Mouse (Mus musculus) thymus, postnatal 25 days (tissue): ENCODE measurements at regions not wholly inside any gene's neighbourhood (a gene's known extent, or its start where the extent isn't known, plus 50 kb on each side); places are given as distances from the start of the nearest gene placed in this dataset.
"Not testable (repeated sequence)": the region's sequence is repeated elsewhere in the genome, so short reads cannot be mapped to it uniquely, and the experiment has no call there.

Experiments used
- DNase-seq: peaks from one replicate; pipeline ENCODE4 v3.0.0; 2022

- peak; percentile 46 for DNase-seq
Observed at GRCm38 (mm10) chr14:15061966-15062860, 259.0 kb downstream of the Nek10 start.

- no peak for DNase-seq
Observed at GRCm38 (mm10) chr14:15062861-15063418, 259.7 kb downstream of the Nek10 start.

- no peak for DNase-seq
Observed at GRCm38 (mm10) chr14:15064991-15065525, 261.8 kb downstream of the Nek10 start.

DNA sequence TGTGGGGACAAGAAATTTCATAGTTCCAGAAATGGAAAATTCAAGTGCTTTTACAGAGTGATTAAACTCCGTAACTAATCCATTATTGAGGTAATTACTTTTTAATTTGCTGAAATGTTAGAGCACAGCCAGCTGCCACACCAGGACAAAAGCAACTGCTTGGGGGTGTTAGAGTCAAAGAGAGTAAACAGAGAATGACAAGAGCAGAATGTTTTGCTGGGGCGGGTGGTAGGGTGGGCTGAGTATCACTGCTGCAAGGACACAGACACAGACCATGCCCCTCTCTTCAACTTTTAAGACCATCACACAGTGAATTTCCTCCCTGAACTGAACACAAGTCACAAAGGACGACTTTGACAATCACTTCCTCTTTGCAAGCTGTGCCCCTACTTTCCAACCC, 272.7 kb downstream of the Nek10 start:
- no peak for DNase-seq

GRCm38 (mm10) chr14:15082889-15083288, 279.7 kb downstream of the Nek10 start:
- DNase-seq = no peak

- DNase-seq = peak; percentile 75
Observed at GRCm38 (mm10) chr14:15083812-15084211, 280.6 kb downstream of the Nek10 start.

GRCm38 (mm10) chr14:15087061-15087460, 283.8 kb downstream of the Nek10 start:
- DNase-seq = no peak

DNA sequence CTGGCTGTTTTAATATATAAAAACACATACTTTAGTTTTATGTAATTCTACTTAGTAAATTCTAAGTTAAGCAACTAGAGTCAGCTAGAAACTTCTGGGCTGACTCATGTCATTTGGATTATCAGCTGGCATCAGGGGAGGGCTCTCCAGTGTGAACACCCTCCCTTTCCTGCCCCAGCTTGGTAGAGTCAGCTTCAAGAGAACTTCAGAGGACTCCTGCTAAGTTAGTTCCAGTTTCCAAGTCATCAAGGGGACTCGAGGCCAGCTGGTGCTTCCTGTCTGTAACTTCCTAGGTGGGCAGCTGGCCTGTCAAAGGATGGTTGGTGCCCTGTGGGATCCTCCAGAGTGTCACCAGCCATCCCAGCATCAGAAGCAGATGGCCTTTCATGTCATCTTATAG, 293.6 kb downstream of the Nek10 start:
- DNase-seq = no peak

GRCm38 (mm10) chr14:15099909-15100308, 296.7 kb downstream of the Nek10 start:
- peak; percentile 17 for DNase-seq

- no peak for DNase-seq
Observed at GRCm38 (mm10) chr14:15107795-15108321, 304.6 kb downstream of the Nek10 start.

- no peak for DNase-seq
Observed at GRCm38 (mm10) chr14:15119745-15120144, 316.5 kb downstream of the Nek10 start.

DNA sequence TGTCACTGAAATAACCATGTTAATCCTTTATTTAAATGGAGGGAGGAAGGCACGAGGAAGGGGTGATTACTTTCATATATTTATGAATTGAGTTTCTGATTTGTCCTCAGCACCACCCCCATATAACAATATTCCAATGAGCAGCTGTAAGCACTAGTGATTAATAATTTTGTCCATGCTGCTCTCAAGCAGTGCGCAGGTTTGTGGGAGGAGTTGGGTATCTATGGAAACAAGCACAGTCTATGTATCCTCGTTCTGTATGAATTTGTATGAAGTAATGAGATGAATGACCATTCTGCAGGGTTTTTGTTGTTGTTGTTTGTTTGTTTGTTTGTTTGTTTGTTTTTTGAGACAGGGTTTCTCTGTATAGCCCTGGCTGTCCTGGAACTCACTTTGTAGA, 310.6 kb downstream of the Lrrc3b start:
- no peak for DNase-seq

- DNase-seq = not testable (repeated sequence)
Observed at GRCm38 (mm10) chr14:15140871-15141270, 297.9 kb downstream of the Lrrc3b start.

- DNase-seq = no peak
Observed at GRCm38 (mm10) chr14:15142839-15143238, 295.9 kb downstream of the Lrrc3b start.

GRCm38 (mm10) chr14:15148516-15148915, 290.3 kb downstream of the Lrrc3b start:
- DNase-seq = no peak
